Mouse (Mus musculus): Measurements from ENCODE around the gene Rhbdd1.

- TF ChIP-seq MYOG (IDR thresholded peaks at IDR 0.05; ENCODE audit: control insufficient read depth, extremely low read depth, insufficient read length) = no peak
- no peak for TF ChIP-seq USF1 (IDR thresholded peaks at IDR 0.05; ENCODE audit: low read depth)
- no peak for TF ChIP-seq CTCF (IDR thresholded peaks at IDR 0.05; ENCODE audit: control insufficient read depth, insufficient read depth, insufficient read length)
- TF ChIP-seq CEBPB (IDR thresholded peaks at IDR 0.05; ENCODE audit: low read depth) = no peak
Observed at GRCm38 (mm10) chr1:82290723-82291150, 25.5 kb upstream of the Rhbdd1 start.

Measured in C2C12 (cell line).